Mouse (Mus musculus) skeletal muscle tissue, adult 2 months (tissue): Measurements from ENCODE around the gene Slc9b1.

Experiments
- DNase-seq: peaks from one replicate; pipeline ENCODE4 v3.0.0-alpha.2; 2012; ENCODE audit warnings: low read depth, low spot score

Slc9b1 gene

DNA sequence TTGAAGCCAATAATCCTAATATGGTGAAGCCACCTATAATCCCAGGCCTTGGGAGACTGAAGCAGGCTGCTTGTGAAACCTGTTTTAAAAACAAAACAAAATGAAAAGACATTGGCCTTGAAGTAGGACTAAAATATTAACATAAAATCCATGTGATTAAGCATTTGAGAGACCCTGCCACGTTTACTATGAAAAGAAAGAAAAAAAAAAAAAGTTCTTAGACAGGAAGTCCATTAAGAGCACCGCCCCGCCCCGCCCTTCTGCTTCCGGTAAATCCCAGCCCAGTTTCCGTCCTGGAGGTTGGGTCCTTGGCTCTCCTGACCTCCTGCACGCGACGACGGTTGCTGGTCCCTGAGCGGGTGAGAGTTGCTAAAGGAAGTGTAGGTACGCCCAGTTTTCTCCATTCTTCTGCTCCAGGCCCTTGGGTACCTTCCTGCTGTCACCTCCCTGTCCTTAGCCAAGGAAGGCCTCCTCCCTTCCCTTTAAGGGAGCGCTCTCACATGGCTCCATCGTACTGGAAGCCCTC is at the start of gene Slc9b1:
Gene Slc9b1, plus strand, starts transcription at position 291 of the 526 bp plus-strand sequence.
- DNase-seq, result no peak

DNA sequence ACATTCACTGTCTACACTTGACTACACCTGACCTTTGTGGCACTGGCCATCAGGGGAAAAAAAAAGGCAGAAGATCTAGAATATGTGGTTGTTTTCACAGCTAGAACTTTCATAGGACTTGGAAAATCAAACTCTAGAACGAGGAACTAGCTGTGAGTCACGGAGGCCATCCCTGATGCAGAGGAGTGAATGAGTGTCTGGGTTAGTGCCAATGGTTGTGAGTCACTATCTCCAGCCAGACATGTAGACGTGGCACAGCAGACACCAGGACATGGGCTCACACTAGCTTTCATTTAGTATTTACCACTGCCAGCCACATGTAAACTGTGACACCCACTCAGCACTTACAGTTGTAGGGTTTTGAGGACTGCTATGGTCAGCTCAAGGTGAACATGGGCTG is 49.3 kb upstream of the Slc9b1 start:
- peak; percentile 56 for DNase-seq

DNA sequence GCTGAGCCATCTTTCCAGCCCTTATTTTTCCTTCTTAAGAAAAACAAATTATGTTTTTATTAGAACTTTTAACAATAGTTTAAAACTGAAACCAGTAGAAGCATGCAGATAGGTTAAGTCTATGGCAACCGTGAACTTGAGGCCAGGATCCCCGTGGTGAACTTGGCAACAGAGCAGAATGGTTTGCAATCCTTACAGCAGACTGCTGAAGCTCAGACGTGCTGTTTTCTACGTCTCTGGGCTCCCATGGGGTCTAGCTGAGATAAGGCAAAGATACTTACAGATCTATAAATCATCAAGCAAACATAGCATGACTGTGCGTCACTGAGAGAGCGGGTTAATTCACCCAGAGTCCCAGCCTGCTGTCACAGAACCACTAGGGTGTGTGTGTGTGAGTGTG is 47.7 kb upstream of the Slc9b1 start:
- no peak for DNase-seq

DNA sequence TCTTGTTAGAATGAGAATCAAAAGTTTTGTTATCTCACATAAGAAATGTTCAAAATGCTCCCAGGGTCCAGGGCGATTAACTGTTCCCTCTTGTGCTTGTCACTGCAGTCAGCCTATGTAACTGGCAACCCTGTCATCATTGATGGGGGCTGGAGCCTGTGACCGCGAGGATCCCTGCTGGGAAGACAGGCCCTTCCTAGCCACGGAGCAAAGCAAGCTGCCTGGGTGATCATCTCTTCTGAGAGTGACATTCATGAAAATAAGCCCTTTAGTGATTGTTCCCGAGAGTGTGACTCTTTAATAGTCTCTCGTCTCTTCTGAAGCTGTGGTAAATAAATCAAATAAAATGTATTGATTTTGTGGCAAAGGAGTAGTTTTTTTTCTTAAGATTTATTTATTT is 43.8 kb upstream of the Slc9b1 start:
- DNase-seq, result no peak

DNA sequence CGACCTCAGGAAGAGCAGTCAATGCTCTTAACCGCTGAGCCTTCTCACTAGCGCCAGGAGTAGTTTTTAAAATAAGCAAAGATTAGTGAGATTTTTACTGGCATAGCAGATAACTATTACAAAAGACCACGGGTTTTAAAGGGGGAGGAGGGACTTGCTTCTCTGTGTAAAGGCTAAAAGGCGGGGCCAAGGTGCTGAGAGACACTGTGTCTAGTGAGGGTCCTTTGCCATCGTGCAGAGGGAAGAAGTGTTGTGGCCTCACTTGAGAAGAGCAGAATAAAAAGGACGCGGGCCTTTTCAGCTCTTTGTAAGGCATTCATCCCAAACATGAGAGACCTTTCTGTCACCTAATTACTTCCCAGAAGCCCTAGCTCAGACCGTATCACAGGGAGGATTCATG is 43.3 kb upstream of the Slc9b1 start:
- no peak for DNase-seq

DNA sequence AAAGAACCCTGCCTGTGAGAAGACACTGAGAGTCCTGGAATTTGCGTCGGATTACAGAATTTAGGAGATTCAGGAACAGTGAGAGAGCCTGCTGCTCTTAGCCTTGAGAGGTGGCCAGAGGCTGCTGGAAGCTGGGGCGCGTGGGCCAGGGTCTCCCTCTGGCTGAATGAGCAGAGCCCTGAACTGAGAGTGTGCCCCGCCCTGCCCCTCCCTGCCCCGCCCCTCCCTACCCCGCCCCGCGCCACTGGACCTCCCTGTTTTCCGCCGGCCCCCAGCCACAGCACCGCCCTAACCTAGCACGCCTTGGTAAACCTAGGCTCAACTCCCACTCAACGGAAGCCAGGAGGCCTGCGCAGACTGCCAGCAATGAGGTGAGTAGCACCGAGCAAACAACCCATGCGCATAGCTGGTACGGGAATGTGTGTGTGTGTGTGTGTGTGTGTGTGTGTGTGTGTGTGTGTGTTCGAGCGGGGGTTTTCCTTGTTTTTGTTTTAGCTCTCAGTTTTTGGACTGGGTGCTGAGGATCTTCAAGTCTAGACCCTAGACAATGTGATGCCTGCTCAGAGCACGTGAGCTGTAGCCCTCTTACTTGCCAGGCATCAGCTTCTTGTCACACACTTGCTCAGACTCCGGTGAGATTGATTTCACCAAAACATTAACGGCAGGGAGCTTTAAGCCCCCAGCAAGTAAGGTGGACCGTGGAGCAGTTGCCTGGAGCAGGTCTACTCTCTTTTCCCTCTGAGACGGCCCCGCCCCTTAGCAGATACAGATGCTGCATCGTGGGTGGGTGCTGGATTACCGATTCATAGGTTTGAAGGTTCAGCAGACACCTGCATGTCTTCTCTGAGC is 40.2 kb upstream of the Slc9b1 start, which contains the start of gene Slc9b2:
Gene Slc9b2, plus strand, starts transcription at position 290 of the 849 bp plus-strand sequence.
- no peak for DNase-seq

DNA sequence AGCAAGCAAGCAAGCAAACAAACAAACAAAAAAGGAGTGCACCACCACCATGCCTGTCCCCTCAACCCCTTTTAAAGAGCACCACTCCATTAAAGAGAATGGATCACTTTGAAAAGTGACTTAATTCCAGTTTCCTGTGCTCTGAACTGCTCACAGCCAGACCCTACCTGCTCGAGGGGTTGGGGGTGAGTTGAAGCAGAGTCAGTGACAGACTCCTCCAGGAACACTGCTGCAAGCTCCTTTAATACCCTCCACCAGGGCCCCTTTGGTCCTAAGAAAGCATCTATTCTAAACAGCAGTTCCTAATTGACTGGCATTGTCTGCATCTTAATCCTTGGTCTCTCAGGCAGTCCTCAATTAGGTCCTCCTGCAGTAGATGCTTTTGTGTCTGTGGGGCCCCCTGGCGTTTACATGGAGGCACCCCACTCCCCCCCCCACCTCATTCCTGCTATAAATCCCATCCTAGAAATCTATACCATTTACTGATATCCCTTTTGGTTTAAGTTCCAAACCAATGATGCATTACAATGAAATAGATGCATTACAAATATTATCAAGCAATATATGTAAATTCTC is 34.8 kb upstream of the Slc9b1 start:
- no peak for DNase-seq

DNA sequence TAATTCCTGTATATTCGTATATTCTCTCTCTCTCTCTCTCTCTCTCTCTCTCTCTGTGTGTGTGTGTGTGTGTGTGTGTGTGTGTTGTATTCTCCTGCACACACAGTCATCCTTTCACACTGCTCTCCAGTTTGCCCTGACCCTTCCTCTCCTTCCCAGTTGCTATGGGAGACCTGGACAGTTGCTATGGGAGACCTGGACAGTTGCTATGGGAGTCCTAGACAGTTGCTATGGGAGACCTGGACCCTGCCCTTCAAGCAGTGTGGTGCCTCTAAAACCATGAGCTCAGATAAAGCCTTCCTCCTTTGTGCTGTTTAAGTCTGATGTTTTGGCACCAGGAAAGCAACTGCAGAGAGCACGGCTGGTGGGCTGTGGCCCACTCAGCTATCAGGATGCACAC is 34.1 kb upstream of the Slc9b1 start:
- DNase-seq, result no peak

DNA sequence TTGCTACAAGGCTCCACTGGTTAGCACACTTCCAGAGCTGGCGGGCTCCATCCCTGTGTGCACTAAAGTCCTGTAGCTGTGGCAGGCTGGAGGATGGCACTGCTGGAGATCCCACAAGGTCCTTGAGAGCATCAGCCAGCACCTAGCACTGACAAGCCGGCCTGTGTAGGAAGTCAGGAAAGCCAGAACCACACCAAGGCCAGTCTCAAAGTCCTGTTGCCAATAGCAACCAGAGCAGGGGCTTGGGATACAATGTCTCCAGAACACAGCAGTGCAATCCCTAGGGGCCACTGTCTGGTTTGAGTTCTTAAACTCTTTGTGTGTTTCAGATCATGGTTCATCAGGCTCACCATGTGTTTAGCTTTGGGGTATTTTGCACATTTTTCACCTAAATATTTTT is 33.0 kb upstream of the Slc9b1 start:
- DNase-seq, result no peak

DNA sequence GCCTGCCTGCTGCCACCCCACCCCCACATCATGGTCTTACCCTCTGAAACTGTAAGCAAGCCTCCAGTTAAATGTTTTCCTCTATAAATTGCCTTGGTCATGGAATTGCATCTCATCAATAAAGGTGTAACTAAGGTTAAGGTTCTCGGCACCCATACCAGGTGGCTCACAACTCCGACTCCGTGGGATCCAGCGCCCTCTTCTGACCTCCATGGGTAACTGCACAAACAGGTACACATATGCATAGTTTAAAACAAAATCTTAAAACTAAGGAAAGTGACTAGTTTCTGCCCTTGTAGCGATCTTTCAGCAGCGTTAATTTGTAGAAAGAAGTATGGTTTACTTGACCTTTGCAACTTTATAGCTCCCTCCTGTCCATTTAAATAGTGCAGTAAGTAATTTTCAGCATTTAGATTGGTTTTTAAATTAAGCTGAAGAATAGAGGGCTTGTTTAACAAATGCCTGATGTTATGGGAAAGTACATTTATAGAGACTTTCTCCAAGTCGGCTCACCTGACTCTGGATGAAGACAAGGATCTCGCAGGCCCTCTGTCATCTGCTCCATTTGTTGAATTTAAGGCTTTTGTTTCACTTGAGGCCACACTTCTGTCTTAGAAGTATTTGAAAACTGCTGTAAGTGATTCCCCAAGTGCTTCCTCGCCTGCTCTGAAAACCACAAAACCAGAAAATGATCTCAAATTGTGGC is 32.0 kb upstream of the Slc9b1 start:
- DNase-seq, result no peak

DNA sequence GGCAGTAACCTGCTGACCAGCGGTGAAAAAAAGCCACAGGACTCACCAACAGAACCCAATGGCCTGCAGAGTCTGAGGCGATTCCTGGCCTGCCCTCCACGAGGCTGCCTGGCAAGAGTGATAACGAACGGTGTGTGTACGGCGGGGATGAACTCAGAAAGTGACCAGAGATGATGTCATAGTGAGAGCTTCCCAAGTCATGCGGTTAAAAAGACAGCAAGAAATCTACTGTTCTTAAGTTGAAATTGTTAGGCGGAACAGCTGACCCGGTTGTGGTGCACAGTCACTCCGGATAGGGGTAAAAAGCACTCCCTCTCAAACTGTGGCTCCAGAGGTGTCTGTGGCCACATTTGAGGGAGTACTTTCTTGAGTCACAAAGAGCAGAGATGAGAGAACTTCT is 29.5 kb upstream of the Slc9b1 start:
- no peak for DNase-seq

DNA sequence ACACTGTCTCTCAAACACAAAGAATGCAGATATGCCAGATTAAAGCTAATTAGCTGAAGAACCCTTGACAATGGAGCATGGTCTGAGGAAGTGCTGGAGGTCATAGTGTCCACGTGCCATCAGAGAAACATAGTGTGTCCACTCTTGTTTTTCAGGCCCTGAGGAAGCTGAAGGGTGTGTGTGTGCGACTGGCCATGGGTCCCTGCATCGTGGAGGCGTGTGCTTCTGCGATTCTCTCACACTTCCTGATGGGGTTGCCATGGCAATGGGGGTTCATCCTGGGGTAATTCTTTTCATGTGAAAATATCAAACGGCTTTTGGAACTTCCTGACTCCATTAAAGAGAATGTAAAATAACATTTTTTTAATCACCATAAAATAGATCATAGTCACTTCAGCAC is 23.5 kb upstream of the Slc9b1 start:
- no peak for DNase-seq

DNA sequence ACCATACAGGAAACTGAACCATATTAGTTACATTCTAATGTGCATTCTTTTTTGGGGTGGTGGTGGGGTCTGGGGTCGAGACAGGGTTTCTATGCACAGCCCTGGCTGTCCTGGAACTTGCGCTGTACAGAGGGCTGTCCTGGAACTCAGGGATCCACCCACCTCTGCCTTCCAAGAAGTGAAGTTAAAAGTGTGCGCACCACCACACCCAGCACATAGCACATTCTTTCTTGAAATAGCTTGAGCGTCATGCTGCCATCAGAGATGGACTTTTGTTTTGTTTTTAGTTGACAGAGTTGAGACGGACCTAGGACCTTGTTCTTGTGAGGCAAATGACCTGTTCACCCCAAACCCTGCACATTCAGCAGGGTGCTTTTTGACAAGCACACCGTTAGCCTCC is 20.7 kb upstream of the Slc9b1 start:
- no peak for DNase-seq

DNA sequence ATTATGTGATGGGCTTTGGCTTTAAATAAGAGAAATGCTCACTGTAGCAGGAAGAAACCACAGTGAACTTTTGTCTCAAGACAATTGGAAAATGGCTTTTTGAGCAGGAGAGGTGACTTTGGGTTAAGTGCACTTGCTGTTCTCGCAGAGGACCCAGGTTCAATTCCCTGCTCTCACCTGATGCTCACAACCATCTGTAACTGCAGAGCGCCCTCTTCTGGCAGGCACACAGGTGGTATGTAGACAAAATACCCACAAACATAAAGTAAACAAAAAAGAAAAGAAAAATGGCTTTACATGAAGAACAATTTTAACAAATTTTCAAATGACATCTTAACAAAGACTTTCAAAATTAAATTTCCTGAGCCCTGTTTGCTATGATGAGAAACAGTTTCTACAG is 20.2 kb upstream of the Slc9b1 start:
- no peak for DNase-seq

DNA sequence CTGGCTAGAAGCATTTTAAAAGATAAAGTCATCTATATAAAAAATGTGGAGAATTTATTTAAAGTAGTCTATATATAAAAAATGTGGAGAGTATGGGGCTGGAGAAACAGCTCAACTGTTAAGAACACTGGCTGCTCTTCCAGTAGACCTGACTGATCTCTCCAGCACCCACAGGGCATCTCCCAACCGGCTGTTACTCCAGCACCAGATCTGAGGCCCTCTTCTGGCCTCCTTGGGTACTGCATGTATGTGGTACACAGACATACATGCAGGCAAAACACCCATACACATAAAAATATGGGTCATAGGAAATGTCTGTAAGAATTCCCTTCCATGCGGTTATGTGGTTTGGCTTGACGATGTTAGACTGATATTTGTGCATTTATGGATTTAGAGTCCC is 19.3 kb upstream of the Slc9b1 start:
- DNase-seq, result peak; percentile 37

DNA sequence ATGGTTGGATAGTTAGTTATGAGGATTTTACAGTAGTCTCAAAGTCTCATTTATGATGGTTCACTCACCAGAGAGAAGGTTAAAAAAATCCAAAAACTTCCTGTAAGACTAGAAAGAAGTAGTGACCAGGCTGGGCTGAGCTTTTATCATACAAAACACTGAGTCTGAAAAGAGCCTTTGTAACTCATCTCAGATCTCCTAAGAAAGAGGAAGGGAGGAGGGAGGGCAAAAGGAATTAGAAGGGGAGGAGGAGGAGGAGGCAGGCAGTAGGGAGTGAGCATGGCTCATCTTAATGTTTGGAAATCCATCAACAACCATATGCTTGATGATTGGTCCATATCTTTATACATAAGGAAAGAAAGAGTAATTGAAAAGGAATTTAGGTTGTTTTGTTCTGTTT is 15.1 kb upstream of the Slc9b1 start:
- no peak for DNase-seq

DNA sequence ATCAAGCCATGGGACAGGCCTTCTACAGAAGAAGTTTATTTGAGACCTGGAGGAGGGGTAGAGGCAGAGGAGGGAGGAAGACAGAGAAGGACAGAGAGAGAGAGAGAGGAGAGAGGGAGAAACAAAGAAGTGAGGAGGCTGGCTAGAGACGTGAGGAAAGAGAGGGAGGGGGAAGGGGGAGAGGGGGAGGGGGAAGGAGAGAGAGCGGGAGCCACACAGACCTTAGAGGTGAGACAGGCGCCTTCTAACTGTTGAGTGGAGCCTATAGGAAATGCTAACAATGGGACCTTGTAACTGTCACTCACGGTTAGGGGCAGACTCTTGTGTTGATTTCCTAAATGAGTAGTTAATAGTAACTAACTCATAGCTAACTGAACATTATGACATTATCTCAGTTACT is 14.1 kb upstream of the Slc9b1 start:
- no peak for DNase-seq

DNA sequence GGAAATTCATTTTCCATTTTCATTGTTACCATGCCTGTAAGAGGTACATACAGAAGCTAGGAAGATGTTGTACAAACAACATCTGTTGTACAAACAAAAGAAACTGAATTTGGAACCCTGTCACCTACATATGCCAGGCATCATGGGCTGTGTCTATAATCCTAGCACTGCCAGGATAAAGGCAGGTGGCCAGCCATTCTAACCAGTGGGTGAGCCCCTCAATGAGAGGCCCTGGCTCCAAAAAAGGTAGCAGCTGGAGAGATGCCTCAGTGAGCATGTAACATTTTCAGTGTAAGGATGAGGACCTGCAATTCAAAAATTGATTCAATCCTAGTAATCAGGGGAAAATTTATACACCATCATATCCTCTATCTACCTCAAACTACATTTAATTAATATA is 1.2 kb downstream of the Slc9b1 start:
- DNase-seq, result no peak

DNA sequence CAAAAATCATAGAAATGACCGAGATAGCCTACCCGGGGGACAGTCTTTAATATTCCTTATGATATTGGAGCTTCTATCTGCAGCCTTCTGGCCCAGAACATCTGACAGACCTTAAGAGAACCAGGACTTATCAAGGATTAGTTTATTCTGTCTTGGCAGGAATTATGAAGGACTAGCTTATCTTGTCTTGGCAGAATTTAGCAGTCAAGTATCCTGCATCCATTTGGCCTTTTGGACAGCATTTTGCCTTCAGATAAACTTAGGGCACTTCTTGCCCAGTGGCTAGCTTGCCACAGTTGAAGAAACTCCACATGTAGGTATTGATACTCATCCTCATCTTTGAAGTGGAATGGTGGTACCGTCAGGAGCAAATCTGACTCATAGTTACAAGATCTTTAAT is 4.0 kb downstream of the Slc9b1 start:
- no peak for DNase-seq

DNA sequence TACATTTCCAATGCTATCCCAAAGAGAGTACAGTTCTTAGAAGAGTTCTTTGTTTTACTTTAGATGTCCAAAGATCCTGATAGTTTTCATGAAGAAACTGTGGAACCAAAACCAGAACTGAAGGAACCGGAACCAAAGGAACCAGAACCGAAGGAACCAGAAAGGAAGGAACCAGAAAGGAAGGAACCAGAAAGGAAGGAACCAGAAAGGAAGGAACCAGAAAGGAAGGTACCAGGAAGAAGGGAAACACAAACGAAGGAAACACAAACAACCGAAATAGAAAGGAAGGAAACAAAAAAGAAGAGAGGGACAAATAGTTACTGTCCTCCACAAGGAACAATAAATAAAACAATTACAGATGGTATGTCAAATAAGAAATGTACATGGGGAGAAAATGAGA is 9.6 kb downstream of the Slc9b1 start:
- no peak for DNase-seq

DNA sequence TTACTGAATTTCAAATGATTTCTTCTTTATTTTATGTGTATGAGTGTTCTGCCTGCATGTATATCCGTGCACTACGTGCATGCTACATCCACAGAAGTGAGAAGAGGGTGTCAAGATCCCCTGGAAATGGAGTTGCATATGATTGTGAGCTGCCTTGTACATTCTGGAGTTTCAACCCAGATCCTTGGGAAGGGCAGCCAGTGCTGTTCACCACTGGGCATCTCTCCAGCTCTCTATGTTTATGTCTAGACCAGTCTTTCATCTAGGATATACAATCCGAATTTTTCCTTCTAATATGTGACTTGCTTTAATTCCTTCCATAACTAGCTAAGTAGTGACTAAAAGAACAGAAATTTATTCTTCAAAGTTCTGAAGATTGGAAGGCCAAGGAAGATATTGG is 28.0 kb downstream of the Slc9b1 start:
- DNase-seq, result no peak

DNA sequence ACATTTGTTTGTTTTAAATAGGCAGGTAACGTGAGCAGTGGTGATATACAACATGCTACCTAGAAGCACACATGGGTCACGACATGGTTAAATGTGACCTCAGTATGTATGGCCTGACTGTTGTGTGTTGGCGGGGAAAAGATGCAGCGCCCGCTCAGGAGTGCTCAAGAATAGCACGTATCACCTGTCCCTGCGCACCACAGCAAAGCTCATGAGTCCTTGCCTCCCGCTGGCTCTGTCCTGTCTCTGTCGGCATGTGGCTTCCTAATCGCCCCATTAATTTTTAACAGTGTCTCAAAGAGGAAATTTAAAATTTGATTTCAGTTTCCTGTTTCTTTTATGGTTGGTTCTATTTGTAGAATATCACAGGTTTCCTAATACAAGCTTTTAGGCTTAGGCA is 29.6 kb downstream of the Slc9b1 start:
- no peak for DNase-seq

DNA sequence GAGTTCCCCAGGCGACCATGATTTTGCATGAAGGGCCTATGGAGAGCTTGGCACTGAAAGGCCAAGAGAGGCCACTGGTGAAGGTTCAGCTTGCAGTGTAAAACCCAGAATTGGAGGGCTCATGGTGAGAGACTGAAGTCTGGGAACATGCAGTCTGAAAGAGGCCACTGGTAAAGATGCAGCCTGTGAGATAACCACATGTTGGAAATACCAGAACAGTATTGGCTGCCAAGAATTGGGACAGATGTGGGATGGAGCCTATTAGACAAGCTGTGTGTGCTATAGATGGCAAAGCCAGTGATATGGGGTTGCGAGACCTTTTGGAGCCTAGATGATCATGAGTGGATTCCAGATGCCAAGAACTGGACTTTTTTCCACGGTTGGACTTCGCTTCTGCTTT is 32.0 kb downstream of the Slc9b1 start:
- DNase-seq, result no peak
